Mouse (Mus musculus) intestine, postnatal 0 days (tissue): ENCODE results near the gene Gm20816. TPM values are rescaled to one million over a fixed set of nuclear protein-coding genes. Genes with fewer than 3 reads are reported as not detected.
"Not testable (repeated sequence)": the region's sequence is repeated elsewhere in the genome, so short reads cannot be mapped to it uniquely, and the experiment has no call there.

ENCODE experiments used
- ATAC-seq: fragments of 200-750 bp; cut with Nextera tagmentation; 2 replicates; pipeline ENCODE4 v1.8.0; 2017; ENCODE audit warnings: mild to moderate bottlenecking, moderate TSS enrichment, moderate library complexity
- H3K27ac ChIP-seq: fragments of 300-500 bp; sonication (generic); 2 replicates; pipeline ENCODE4 v1.5.1; 2014; ENCODE audit warnings: mild to moderate bottlenecking, low read depth, low read length, moderate library complexity
- H3K27me3 ChIP-seq: fragments of 300-500 bp; sonication (generic); replicated peaks from 2 replicates; pipeline ENCODE4 v1.6.1; 2014; ENCODE audit warnings: low read length, mixed read lengths; ENCODE audit not compliant: control insufficient read depth, insufficient read depth
- H3K36me3 ChIP-seq: fragments of 300-500 bp; sonication (generic); 2 replicates; pipeline ENCODE4 v1.6.1; 2014; ENCODE audit warnings: mild to moderate bottlenecking, moderate library complexity; ENCODE audit not compliant: control insufficient read depth, insufficient read depth
- H3K4me1 ChIP-seq: fragments of 300-500 bp; sonication (generic); replicated peaks from 2 replicates; pipeline ENCODE4 v1.6.1; 2014; ENCODE audit warnings: antibody characterized with exemption, low read length, mixed read lengths; ENCODE audit not compliant: control insufficient read depth, insufficient read depth
- H3K4me2 ChIP-seq: fragments of 300-500 bp; sonication (generic); replicated peaks from 2 replicates; pipeline ENCODE4 v1.6.1; 2014; ENCODE audit warnings: low read depth, mild to moderate bottlenecking, moderate library complexity
- H3K4me3 ChIP-seq: fragments of 300-500 bp; sonication (generic); 2 replicates; pipeline ENCODE4 v1.5.1; 2014; ENCODE audit warnings: low read depth, low read length
- H3K9ac ChIP-seq: fragments of 300-500 bp; sonication (generic); 2 replicates; pipeline ENCODE4 v1.6.1; 2014; ENCODE audit warnings: mild to moderate bottlenecking, low read depth, low read length
- H3K9me3 ChIP-seq: fragments of 300-500 bp; sonication (generic); 2 replicates; pipeline ENCODE4 v1.6.1; 2016; ENCODE audit warnings: mixed run types; ENCODE audit not compliant: control insufficient read depth
- WGBS: fragments of 180-500 bp; shearing (Covaris S2); extraction: QIAGEN DNeasy Blood & Tissue Kit; methylation state at CpG from one replicate; pipeline ENCODE4 v1.1.7; 2014; 5-methylcytosine and 5-hydroxymethylcytosine counted together
- polyA plus RNA-seq: library from polyadenylated mRNA; unstranded; fragments of >200 nt; fragmentation: Nextera tagmentation; extraction: Ambion mirVana; gene quantifications from 2 replicates; pipeline ENCODE4 v1.2.1, GENCODE M21; 2015

The Gm20816 gene
- not detected in 2 replicates for polyA plus RNA-seq

- H3K27ac ChIP-seq, H3K36me3 ChIP-seq, H3K4me2 ChIP-seq, H3K4me1 ChIP-seq, H3K9ac ChIP-seq, ATAC-seq, H3K27me3 ChIP-seq, H3K9me3 ChIP-seq, H3K4me3 ChIP-seq: not testable (repeated sequence)
- WGBS: no CpG with 5 or more reads among the region's 3 CpGs
These were observed at the start of gene Gm20816 for GRCm38 (mm10) chrY:68537655-68538054. Gm20816 (plus strand) TSS chrY:68537955.

Other genes with a start within 250 kb of the Gm20816 start
- not detected in 2 replicates for gene Gm20937, start 243.1 kb upstream of the Gm20816 start, polyA plus RNA-seq